Mouse (Mus musculus): ENCODE measurements around the gene Pip4k2b. TPM values are rescaled to one million over a fixed set of nuclear protein-coding genes. Genes with fewer than 3 reads are reported as not detected.
"Not testable (repeated sequence)": the region's sequence is repeated elsewhere in the genome, so short reads cannot be mapped to it uniquely, and the experiment has no call there.

Pip4k2b gene
- polyA plus RNA-seq, 1 experiment from 2014 or later, result 4.2 TPM

GRCm38 (mm10) chr11:97745331-97745721, 822 bp upstream of the Pip4k2b start:
- Histone ChIP-seq H3K4me1 (peaks cover 25% of the 10 kb centered on the region), H3K9me3 (replicated peaks) (no peaks in the 10 kb centered on the region), H3K36me3 (ENCODE audit: poor library complexity, severe bottlenecking) (peaks cover 42% of the 10 kb centered on the region), H3K27me3 (no peaks in the 10 kb centered on the region), H3K9ac (no peak overlapping the region; the same call in 1 of the 2 replicates), H3K4me3 (peak overlapping the region; percentile 77), H3K27ac (no peak overlapping the region; the same call in 1 of the 2 replicates), H3K4me2 (peak overlapping the region; percentile 57)
- WGBS, result 13% methylated on average over 13 of the region's 13 CpGs
- no peak for ATAC-seq

- peak overlapping the region; percentile 73 for H3K4me2 ChIP-seq
- H3K4me3 ChIP-seq, result peak overlapping the region; percentile 77
- peaks cover 30% of the 10 kb centered on the region for H3K4me1 ChIP-seq
- peak; percentile 97 for ATAC-seq
- H3K27ac ChIP-seq, result peak overlapping the region; percentile 95
- H3K9ac ChIP-seq, result peak overlapping the region; percentile 89
- H3K9me3 ChIP-seq (replicated peaks), result no peaks in the 10 kb centered on the region
- H3K27me3 ChIP-seq, result no peaks in the 10 kb centered on the region
- WGBS, result under 1% methylated on average over 37 of the region's 57 CpGs
- peaks cover 38% of the 10 kb centered on the region for H3K36me3 ChIP-seq (ENCODE audit: poor library complexity, severe bottlenecking)
Observed at GRCm38 (mm10) chr11:97744718-97745330, 320 bp upstream of the Pip4k2b start.

GRCm38 (mm10) chr11:97743423-97743822, 1.1 kb downstream of the Pip4k2b start:
- H3K27ac ChIP-seq, result no peak overlapping the region
- H3K27me3 ChIP-seq, result no peaks in the 10 kb centered on the region
- H3K36me3 ChIP-seq (ENCODE audit: poor library complexity, severe bottlenecking), result peaks cover 26% of the 10 kb centered on the region
- 46% methylated on average over 9 of the region's 9 CpGs for WGBS
- peak overlapping the region; percentile 89 for H3K9ac ChIP-seq
- ATAC-seq, result no peak
- H3K4me3 ChIP-seq, result peak overlapping the region; percentile 77
- peaks cover 30% of the 10 kb centered on the region for H3K4me1 ChIP-seq
- no peaks in the 10 kb centered on the region for H3K9me3 ChIP-seq (replicated peaks)
- H3K4me2 ChIP-seq, result peak overlapping the region; percentile 73

GRCm38 (mm10) chr11:97742591-97742990, 1.9 kb downstream of the Pip4k2b start:
- Histone ChIP-seq H3K9me3 (replicated peaks) (no peaks in the 10 kb centered on the region), H3K4me3 (peak overlapping the region; percentile 77), H3K9ac (0 out of 2 replicates have a peak overlapping the region, but pooled peaks have one; percentile 89), H3K4me2 (peak overlapping the region; percentile 73), H3K4me1 (peaks cover 30% of the 10 kb centered on the region), H3K36me3 (ENCODE audit: poor library complexity, severe bottlenecking) (peaks cover 18% of the 10 kb centered on the region), H3K27ac (no peak overlapping the region), H3K27me3 (no peaks in the 10 kb centered on the region)
- 77% methylated on average over 9 of the region's 9 CpGs for whole genome bisulfite sequencing
- no peak for ATAC-seq

GRCm38 (mm10) chr11:97742157-97742556, 2.3 kb downstream of the Pip4k2b start:
- ATAC-seq, result no peak
- 0 out of 2 replicates have a peak overlapping the region, but pooled peaks have one; percentile 89 for H3K9ac ChIP-seq

GRCm38 (mm10) chr11:97740190-97740589, 4.3 kb downstream of the Pip4k2b start:
- Histone ChIP-seq H3K4me2 (no peak overlapping the region), H3K9me3 (replicated peaks) (no peaks in the 10 kb centered on the region), H3K27ac (no peak overlapping the region), H3K27me3 (no peaks in the 10 kb centered on the region), H3K4me3 (no peak overlapping the region), H3K4me1 (peaks cover 30% of the 10 kb centered on the region), H3K36me3 (ENCODE audit: poor library complexity, severe bottlenecking) (no peaks in the 10 kb centered on the region), H3K9ac (0 out of 2 replicates have a peak overlapping the region, but pooled peaks have one; percentile 0)
- no peak for ATAC-seq
- WGBS, result 42% methylated on average over 7 of the region's 7 CpGs

More at GRCm38 (mm10) chr11:97742157-97742556, 2.3 kb downstream of the Pip4k2b start:
- H3K9me3 ChIP-seq (replicated peaks), result no peaks in the 10 kb centered on the region
- H3K4me3 ChIP-seq, result no peak overlapping the region
- no peaks in the 10 kb centered on the region for H3K27me3 ChIP-seq
- H3K4me2 ChIP-seq, result peak overlapping the region; percentile 73
- H3K4me1 ChIP-seq, result peaks cover 30% of the 10 kb centered on the region
- H3K27ac ChIP-seq, result no peak overlapping the region
- WGBS, result 92% methylated on average over 5 of the region's 5 CpGs
- H3K36me3 ChIP-seq (ENCODE audit: poor library complexity, severe bottlenecking), result peaks cover 13% of the 10 kb centered on the region

- peaks cover 30% of the 10 kb centered on the region for H3K4me1 ChIP-seq
- no peak overlapping the region for H3K4me3 ChIP-seq
- H3K9ac ChIP-seq, result no peak overlapping the region
- no peaks in the 10 kb centered on the region for H3K9me3 ChIP-seq (replicated peaks)
- no peak for ATAC-seq
- no peak overlapping the region for H3K4me2 ChIP-seq
- no peaks in the 10 kb centered on the region for H3K27me3 ChIP-seq
- H3K36me3 ChIP-seq (ENCODE audit: poor library complexity, severe bottlenecking), result no peaks in the 10 kb centered on the region
- H3K27ac ChIP-seq, result no peak overlapping the region
- 90% methylated on average over 3 of the region's 3 CpGs for WGBS
Observed at GRCm38 (mm10) chr11:97739155-97739554, 5.3 kb downstream of the Pip4k2b start.

- Histone ChIP-seq H3K36me3 (ENCODE audit: poor library complexity, severe bottlenecking) (no peaks in the 10 kb centered on the region), H3K9ac (no peak overlapping the region), H3K27ac (no peak overlapping the region), H3K9me3 (replicated peaks) (no peaks in the 10 kb centered on the region), H3K27me3 (no peaks in the 10 kb centered on the region), H3K4me3 (no peak overlapping the region), H3K4me1 (peaks cover 29% of the 10 kb centered on the region), H3K4me2 (no peak overlapping the region)
- 67% methylated on average over 6 of the region's 6 CpGs for WGBS
- no peak for ATAC-seq
Observed at GRCm38 (mm10) chr11:97738703-97739102, 5.8 kb downstream of the Pip4k2b start.

GRCm38 (mm10) chr11:97737600-97737999, 6.9 kb downstream of the Pip4k2b start:
- peaks cover 20% of the 10 kb centered on the region for H3K4me1 ChIP-seq
- no peak for ATAC-seq
- H3K4me3 ChIP-seq, result no peak overlapping the region
- no peak overlapping the region for H3K4me2 ChIP-seq
- H3K36me3 ChIP-seq (ENCODE audit: poor library complexity, severe bottlenecking), result 0 out of 2 replicates have a peak, but pooled peaks cover 4% of the 10 kb centered on the region
- no peak overlapping the region for H3K27ac ChIP-seq
- H3K9ac ChIP-seq, result no peak overlapping the region
- WGBS, result 75% methylated on average over 4 of the region's 4 CpGs
- no peaks in the 10 kb centered on the region for H3K27me3 ChIP-seq
- no peaks in the 10 kb centered on the region for H3K9me3 ChIP-seq (replicated peaks)

- Histone ChIP-seq H3K9me3 (replicated peaks) (no peaks in the 10 kb centered on the region), H3K27ac (no peak overlapping the region), H3K4me2 (no peak overlapping the region), H3K4me1 (peaks cover 13% of the 10 kb centered on the region; the same call in 1 of the 2 replicates), H3K36me3 (ENCODE audit: poor library complexity, severe bottlenecking) (peaks cover 14% of the 10 kb centered on the region), H3K4me3 (no peak overlapping the region), H3K9ac (no peak overlapping the region), H3K27me3 (no peaks in the 10 kb centered on the region)
- 92% methylated on average over 5 of the region's 5 CpGs for WGBS
- ATAC-seq, result no peak
Observed at GRCm38 (mm10) chr11:97736645-97737044, 7.9 kb downstream of the Pip4k2b start.

GRCm38 (mm10) chr11:97734810-97735209, 9.7 kb downstream of the Pip4k2b start:
- H3K9ac ChIP-seq; H3K27me3 ChIP-seq; ATAC-seq; H3K4me1 ChIP-seq; H3K4me3 ChIP-seq; H3K9me3 ChIP-seq (replicated peaks); H3K4me2 ChIP-seq; H3K27ac ChIP-seq: not testable (repeated sequence)
- WGBS, result 92% methylated on average over 5 of the region's 5 CpGs
- peaks cover 29% of the 10 kb centered on the region for H3K36me3 ChIP-seq (ENCODE audit: poor library complexity, severe bottlenecking)

GRCm38 (mm10) chr11:97733689-97734088, 10.8 kb downstream of the Pip4k2b start:
- ATAC-seq, result no peak

More at GRCm38 (mm10) chr11:97733689-97734088, 10.8 kb downstream of the Pip4k2b start:
- H3K4me2 ChIP-seq, result no peak overlapping the region
- no peaks in the 10 kb centered on the region for H3K27me3 ChIP-seq
- H3K9ac ChIP-seq, result no peak overlapping the region
- no peak overlapping the region for H3K27ac ChIP-seq
- no peak overlapping the region for H3K4me3 ChIP-seq
- WGBS, result 39% methylated on average over 10 of the region's 10 CpGs
- no peaks in the 10 kb centered on the region for H3K9me3 ChIP-seq (replicated peaks)
- peaks cover 4% of the 10 kb centered on the region; the same call in 1 of the 2 replicates for H3K4me1 ChIP-seq
- peaks cover 40% of the 10 kb centered on the region for H3K36me3 ChIP-seq (ENCODE audit: poor library complexity, severe bottlenecking)
